Mouse (Mus musculus) embryonic fibroblast, embryonic 13.5 days (primary cell): ENCODE measurements around the gene Psip1.

Experiments used
- CTCF ChIP-seq: IDR thresholded peaks from 2 replicates; pipeline ENCODE4 v1.5.1; 2011; ENCODE audit warnings: mild to moderate bottlenecking, control low read depth, low read length, moderate library complexity, borderline replicate concordance; ENCODE audit not compliant: insufficient read depth
- POLR2A ChIP-seq: IDR thresholded peaks from 2 replicates; pipeline ENCODE4 v1.6.1; 2011; ENCODE audit warnings: low read depth, mild to moderate bottlenecking, control low read depth, low read length, moderate library complexity

DNA sequence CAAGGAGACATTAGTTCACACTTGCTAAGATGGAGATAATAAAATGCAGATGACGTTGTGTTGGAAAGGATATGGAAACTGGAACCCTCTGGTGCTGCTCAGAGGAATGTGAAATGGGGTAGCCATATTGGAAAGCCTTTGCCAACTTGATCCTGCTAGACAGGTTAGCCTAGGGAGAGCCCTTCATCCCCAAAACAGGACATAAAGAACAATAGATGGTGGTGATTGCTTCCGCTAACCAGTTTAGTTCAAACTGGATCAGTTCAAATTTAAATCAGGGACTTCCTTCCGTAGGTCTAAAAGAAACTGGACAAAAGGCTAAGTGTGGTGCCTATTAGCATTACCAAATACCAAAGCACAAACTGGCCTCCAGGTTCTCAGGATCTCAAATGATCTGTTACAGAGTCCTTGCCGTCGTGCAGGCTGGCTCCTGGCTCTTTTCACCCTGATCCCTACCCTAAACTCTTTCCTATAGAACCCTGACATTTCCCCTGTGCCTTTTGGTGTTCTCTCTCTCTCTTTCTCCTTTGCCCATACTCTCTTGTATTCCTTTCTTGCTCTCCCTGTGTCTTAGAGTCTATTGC, 71.9 kb downstream of the Psip1 start:
- no peak for TF ChIP-seq POLR2A
- TF ChIP-seq CTCF: no peak
